Comparison of ENCODE assay signal across 8 mouse cellular contexts in genomic region chr7:30198481-30198971, GRCm38 (mm10). TPM values are rescaled to one million over a fixed set of nuclear protein-coding genes. Genes with fewer than 3 reads are reported as not detected.
DNase-seq lines count a peak whose midpoint lies in the region; ATAC-seq lines count a peak whose summit lies in the region.

TSS of gene Capns1 (minus strand) at chr7:30198811.

- no peaks in the 10 kb centered on the region for H3K27me3 ChIP-seq in forebrain, embryonic 11.5 days (ENCODE audit: control insufficient read depth, insufficient read depth, low read length)

- no peaks in the 10 kb centered on the region for H3K36me3 ChIP-seq in forebrain, embryonic 11.5 days (ENCODE audit: control insufficient read depth, insufficient read depth, low read length)

- H3K4me3 ChIP-seq in forebrain, embryonic 11.5 days (ENCODE audit: low read depth, low read length) = no peak within 1 kb of the TSS

- no peaks in the 10 kb centered on the region for H3K9me3 ChIP-seq in forebrain, embryonic 11.5 days (ENCODE audit: control insufficient read depth, low read length)

- WGBS in forebrain, embryonic 11.5 days = 10% methylated on average over 8 of the region's 8 CpGs

- no peaks in the 10 kb centered on the region; the same call in 1 of the 2 replicates for H3K4me1 ChIP-seq in forebrain, embryonic 11.5 days (replicated peaks; ENCODE audit: control insufficient read depth, insufficient read depth, low read length)

- no peak within 1 kb of the TSS for H3K9ac ChIP-seq in forebrain, embryonic 11.5 days (ENCODE audit: low read length)

- peak; percentile 54 for DNase-seq in cerebellum, adult 11 months
- peak; percentile 64 for DNase-seq in c-Kit-negative CD71-positive TER-119-positive erythroid progenitor cells, embryonic 14.5 days (ENCODE audit: low read depth, low spot score)
- DNase-seq in forebrain, embryonic 11.5 days (ENCODE audit: low spot score) = peak; percentile 80
- peak; percentile 75 for DNase-seq in heart, postnatal 4 days
- no peak for DNase-seq in layer of hippocampus, adult 8-10 months (ENCODE audit: low spot score in 2 of 2)
- DNase-seq in lung, postnatal 10 days = peak; percentile 83
- DNase-seq in retina, postnatal 1 day = peak; percentile 91

- H3K27ac ChIP-seq in forebrain, embryonic 11.5 days (ENCODE audit: low read depth, low read length) = no peak within 1 kb of the TSS

- H3K4me2 ChIP-seq in forebrain, embryonic 11.5 days (ENCODE audit: low read depth, low read length, severe bottlenecking) = no peak within 1 kb of the TSS

- no peak for ATAC-seq in cerebellum, adult (ENCODE audit: insufficient number of reproducible peaks, low FRiP score, low TSS enrichment)
- no peak; the same call in 1 of the 2 replicates for ATAC-seq in forebrain, embryonic 11.5 days (replicated peaks; ENCODE audit: low FRiP score)

RNA-seq across cellular contexts. Expression of gene Capns1, which starts in this region (rescaled TPM):
- polyA plus RNA-seq in forebrain, embryonic 11.5 days (2014; fragmentation: Nextera tagmentation; extraction: Ambion mirVana) = 39.7 and 47.7 TPM in 2 replicates
- total RNA-seq in heart, postnatal 4 days (2021) = 100 to 1,000 TPM; 251 to 261 TPM
- total RNA-seq in layer of hippocampus, adult 8-10 months (2022) = 100 to 1,000 TPM; 196 to 240 (median 227) TPM

Comparison
In these comparisons a context has a peak if more than half of its experiments do, and no peak if none do; other contexts are left out.
1. DNase-seq: peak in cerebellum, adult 11 months (single experiment), c-Kit-negative CD71-positive TER-119-positive erythroid progenitor cells, embryonic 14.5 days (single experiment), forebrain, embryonic 11.5 days (single experiment), heart, postnatal 4 days (single experiment), lung, postnatal 10 days (single experiment) and retina, postnatal 1 day (single experiment); none in layer of hippocampus, adult 8-10 months (0 of 2).